Mouse (Mus musculus) cerebellum, postnatal 36 days (tissue): ENCODE results near the gene Gm26620.

Experiments
- DNase-seq, 2 experiments: peaks; one replicate each; pipeline ENCODE4 v3.0.0; 2021 to 2022; ENCODE audit warnings: mixed read lengths in 2 of 2

The Gm26620 gene

DNA sequence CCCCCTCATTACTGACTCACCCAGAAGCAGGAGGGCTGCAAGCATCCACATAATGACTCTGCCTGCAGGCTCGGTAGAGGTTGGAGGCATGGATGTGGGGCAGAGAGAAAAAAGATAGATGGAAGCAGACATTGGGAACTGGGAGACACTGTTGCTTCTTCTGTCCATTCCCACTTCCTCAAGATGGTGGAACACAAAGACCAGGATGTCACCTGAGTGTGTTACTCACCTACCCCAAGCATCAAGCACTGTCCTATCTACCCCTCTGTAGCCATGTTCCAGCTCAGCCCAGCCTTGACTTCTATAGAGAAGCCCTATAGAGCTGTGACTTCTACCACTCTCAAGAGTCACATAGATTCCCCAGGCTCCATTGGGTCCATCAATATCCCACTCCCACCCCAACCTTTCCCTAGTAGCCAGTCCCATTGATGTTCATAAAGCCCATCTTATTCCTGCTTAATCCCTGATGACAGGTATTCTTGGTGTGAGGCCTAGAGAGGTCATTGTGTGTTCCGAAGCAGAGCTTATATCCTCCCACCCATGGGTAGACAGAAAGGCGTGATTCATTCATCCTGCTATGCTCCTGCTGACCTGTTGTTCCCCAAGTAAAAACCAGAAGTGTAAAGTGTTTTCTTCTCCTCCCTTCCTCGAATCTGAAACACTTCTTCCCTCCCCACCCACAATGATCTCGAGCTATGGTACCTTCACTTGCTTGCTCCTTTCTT lies 28.2 kb downstream of the Gm26620 start, which contains the start of gene Fcrlb:
Fcrlb (minus strand) TSS at position 51 of the 725 bp plus-strand sequence.
- DNase-seq, result no peak

DNA sequence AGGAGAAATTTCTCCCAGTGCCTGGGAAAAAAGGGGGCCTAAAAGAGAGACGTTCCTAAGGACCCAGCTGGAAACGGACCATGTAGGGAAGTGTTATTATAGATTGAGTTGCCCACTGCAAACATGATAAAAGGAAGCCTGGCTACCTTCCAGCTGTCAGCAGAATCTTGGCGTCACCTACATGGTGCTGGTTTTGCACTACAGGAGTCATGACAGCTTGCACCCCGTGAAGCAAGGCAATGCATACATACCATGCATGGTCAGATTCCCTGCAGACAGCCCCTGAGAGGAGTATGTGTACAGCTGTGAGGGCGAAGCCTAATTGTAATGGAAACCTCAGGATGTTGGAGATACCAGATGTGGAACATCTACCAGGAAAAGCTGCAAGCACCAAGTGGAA lies 30.8 kb downstream of the Gm26620 start:
- no peak for DNase-seq

DNA sequence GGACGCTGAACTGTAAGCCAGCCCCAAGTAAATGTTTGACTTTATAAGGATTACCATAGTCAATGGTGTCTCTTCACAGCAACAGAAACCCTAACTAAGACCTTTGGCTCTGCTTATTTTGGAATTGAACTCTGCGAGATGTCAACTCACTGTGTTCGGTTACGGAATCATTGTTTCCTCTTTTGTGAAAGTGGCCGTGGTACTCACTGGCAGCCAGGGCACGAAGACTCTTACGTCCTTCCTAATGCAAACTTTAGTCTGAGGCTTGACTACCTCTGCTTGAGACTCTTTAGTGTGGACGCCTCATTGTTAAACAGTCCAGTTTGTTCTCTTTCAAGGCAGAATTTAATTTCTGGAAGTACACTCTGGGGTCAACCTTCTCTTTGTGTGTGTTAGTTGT lies 34.4 kb downstream of the Gm26620 start:
- no peak for DNase-seq

DNA sequence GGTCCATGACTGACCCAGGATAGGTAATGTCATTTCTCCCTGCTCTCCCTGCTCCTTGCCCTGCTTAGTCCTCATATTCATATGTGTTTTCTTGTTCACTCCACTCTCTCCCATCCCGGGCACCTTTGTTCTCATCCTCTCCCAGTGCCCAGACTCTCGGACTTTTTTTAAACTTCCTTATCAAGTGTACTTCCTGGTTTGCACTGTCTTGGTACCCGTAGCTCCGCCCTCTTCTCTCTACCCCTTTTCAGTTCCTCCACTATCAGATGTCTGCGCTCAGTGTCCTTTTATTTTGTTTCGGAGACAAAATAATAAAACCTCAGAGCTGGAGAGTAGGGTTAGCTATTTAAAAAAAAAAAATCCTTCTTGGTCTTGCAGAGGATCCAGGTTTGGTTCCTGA lies 39.6 kb downstream of the Gm26620 start:
- DNase-seq, result no peak

DNA sequence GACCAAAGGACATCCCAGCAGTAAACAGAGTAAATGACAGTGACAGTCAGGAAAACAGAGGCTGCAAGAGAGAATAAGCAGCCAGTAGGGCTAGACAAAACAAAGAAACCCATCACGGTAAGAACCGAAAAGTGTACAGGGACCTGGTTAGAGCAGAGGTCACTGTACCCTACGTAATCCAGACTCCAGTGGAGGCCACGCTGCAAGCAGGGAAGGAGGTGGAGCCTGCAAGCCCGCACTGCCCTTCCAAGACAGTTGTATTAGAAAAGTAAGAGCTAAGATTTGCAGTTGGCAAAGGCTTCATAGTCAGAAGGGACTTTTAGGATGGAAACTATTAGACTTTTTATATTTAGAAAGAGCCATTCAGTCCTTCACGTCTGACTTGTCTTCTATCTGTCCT lies 42.1 kb downstream of the Gm26620 start:
- DNase-seq, result no peak

DNA sequence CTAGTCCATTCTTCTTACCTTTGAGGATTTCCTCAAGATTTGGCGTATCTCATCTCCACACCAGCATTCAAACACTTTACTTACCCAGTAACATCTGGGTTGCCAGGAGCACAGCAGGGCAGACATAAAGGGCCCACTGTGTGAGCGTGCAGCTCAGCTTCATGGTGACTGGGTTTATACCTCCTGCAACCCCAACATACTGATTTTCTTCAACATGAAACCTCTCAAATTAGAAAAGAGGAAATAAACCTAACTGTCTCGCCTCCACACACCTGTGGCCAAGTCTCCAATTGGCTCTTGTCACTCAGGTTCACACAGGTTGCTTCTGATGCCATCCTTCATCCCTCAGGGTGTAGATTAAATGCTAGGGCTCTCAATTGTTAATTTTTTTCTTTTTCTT lies 42.5 kb downstream of the Gm26620 start, which contains the start of gene Fcrla:
Fcrla (minus strand) TSS at position 206 of the 400 bp plus-strand sequence.
- DNase-seq, result no peak

DNA sequence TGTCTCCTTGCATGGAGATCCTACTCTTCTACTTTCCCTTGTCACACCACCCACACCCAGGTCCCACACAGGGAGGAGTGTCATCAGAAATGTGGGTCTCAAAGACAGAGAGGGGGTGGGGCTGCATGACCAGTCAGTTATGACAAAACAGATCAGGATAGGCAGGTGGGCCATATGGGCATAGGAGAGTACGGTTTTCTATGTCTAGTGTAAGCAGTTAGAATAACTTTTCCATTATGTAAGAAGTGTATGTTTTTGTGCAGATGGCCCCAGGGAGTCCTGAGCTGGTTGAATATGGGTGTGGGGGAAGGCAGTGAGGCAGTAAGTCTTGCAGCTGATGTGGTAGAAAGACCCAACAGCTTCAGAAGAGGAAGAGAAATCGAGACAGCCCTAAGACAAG lies 43.6 kb downstream of the Gm26620 start:
- DNase-seq, result no peak

DNA sequence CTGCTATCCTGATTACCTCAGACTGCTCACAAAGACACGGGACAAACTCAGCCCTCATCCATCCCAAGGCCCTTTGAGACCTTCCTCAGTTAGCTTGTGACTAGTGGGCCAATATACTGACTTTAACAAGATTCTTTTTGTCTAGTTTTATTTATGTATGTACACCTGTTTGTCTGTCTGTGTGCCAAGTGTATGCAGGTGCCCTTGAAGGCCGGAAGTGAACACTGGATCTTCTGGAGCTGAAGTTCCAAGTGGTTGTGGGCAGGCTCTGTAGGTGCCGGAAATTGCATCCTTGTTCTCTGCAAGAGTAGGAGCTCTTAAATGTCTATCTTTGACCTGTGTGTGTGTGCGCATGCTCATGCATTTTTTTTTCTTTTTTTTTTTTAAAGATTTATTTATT lies 44.4 kb downstream of the Gm26620 start:
- no peak for DNase-seq

DNA sequence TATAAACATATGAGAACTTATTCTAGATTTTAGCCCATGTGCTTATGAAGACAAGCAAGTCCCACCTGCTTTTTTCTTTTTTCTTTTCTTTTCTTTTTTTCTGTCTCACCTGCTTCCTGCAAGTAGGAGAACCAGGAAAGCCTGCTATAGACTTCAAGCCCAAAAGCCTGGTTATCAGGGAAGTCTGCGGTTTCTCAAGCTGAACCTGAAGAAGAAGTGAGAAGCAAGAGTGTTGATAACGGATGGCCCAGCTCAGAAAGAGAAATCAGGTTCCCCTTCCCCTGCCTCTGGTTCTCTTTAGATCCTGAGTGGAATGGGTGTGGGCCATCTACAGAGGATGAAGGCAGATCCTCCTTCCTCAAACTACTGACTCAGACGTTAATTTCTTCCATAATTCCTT lies 47.2 kb downstream of the Gm26620 start:
- no peak for DNase-seq

DNA sequence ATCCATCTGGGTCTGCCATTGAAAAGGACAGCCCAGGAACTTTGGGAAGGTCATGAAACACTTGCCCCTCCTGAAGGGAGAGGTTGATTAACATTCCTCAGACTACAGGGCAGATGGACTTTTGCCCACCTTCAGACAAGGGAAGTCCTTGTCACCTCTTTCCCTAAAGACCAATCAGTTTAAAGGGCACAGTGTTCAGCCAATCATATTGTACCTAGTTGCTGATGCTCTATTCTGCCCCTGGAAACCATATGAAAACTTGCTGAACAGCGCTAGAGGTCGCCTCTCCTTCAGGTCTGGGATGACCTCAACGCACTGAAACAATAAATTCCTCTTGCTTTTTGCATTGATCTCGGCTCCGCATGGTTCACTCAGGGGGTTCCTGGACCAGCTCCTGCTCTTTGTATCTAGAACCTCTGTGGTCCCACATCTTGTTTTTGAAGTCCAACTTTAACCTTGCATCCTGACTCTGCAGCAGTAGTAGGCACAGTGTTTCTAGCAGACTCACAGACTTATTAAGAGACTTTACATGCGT lies 48.6 kb downstream of the Gm26620 start:
- DNase-seq, result no peak

DNA sequence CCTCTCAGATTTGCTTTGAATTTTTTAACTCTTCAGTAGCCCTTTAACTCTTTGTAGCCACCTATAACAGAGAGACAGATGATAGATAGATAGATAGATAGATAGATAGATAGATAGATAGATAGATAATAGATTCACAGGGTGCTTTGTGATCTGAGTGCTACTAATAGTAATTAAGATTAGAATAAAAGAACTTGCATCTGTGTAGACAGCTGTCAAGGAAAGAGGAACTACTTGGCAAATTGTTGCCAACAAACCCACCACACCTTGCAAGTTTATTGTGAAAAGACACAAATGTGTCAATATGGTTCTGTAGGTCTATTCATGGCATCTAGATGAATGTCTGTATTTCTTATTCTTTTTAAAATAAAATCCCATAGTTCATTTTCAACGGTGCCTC lies 49.1 kb downstream of the Gm26620 start:
- no peak for DNase-seq

DNA sequence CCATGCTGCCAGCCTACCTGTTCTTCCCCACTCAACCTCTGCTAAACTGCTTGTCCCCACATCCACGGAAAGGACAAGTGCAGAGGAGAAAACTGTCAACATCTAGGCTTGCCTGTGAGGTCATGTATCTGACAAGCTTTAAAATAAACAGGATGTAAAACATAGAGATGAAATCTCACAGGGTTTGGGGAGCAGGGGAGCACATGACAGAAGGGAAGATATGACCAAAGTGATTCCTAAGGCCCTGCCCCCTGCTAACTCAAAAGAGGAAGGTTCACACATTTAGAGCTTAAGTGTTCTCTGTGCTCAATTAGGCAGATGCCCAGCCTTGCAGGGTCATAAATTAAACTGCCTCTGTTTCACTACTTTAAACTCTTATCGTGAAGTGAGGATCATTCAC lies 49.5 kb downstream of the Gm26620 start:
- no peak for DNase-seq
